Mouse (Mus musculus): ENCODE results near the gene Oscar. TPM values are rescaled to one million over a fixed set of nuclear protein-coding genes. Genes with fewer than 3 reads are reported as not detected.

Oscar gene
- polyA plus RNA-seq, 1 experiment, result not detected

DNA sequence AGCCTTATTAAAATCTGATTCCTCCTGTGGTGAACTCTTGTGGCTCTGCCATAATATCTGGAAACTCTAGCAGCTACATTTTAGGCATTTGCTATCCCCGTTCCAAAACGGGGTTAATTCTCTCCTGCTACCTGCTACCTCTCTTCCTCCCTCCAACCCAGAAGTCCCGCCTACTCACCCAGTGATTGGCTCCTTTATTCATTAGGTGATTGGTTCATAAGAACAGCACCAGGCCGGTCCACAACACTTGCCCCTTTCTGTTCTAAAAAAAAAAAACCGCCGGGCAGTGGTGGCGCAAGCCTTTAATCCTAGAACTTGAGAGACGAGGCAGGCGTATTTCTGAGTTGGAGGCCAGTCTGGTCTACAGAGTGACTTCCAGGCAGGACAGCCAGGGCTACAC is 20.8 kb downstream of the Oscar start:
- Histone ChIP-seq H3K9me3 (ENCODE audit: control insufficient read depth, low read length) (no peaks in the 10 kb centered on the region), H3K27me3 (ENCODE audit: control insufficient read depth) (no peaks in the 10 kb centered on the region), H3K4me1 (ENCODE audit: control insufficient read depth) (peaks cover 6% of the 10 kb centered on the region), H3K36me3 (ENCODE audit: control insufficient read depth) (no peaks in the 10 kb centered on the region), H3K4me3 (replicated peaks) (peak overlapping the region; percentile 48)
- no peak for TF ChIP-seq GATA1 (IDR thresholded peaks at IDR 0.05; ENCODE audit: low read length)

DNA sequence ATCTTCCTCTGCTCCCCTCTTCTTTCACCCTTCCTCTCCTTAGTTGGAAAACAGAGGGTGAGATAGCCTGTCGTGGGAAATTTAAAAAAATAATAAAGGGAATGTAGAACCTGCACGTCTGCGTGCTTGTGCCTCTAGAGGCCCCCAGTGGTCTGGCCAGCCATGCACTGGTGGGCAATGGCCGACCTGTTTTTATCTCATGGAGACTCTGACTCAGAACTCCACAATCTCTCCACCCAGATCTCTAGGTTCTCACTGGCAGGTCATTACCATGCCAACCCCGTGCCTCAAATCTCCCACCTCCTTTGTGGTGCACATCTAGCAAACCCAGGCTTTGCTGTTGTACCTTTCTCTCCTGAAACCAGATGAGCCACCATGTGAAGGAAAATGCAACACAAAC is 21.3 kb downstream of the Oscar start:
- TF ChIP-seq TAL1 (IDR thresholded peaks at IDR 0.05; ENCODE audit: low read length) (no peak), GATA1 (IDR thresholded peaks at IDR 0.05; ENCODE audit: low read length) (0 out of 2 replicates have a peak, but pooled peaks have one; percentile 8)
- Histone ChIP-seq H3K4me1 (ENCODE audit: control insufficient read depth) (peaks cover 6% of the 10 kb centered on the region), H3K36me3 (ENCODE audit: control insufficient read depth) (no peaks in the 10 kb centered on the region), H3K27me3 (ENCODE audit: control insufficient read depth) (no peaks in the 10 kb centered on the region), H3K4me3 (replicated peaks) (peak overlapping the region; percentile 48), H3K9me3 (ENCODE audit: control insufficient read depth, low read length) (no peaks in the 10 kb centered on the region)

DNA sequence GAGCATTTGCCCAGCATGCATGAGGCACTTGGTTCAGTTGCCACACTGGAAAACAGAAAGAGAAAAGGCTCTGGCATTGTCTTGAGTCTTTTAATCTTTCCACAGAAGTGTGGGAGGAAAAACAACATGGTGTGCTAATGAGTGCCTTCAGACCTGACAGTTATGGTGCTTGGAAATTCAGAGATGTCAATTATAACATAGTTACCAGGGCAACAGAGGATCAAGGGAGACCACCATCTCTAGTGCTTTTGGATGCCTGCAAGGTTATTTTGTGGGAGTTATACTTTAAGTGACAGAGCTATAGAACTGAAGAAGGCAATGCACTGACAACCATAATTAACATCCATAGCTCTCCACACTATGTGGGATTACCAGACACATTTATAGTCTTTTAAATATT is 22.1 kb downstream of the Oscar start:
- Histone ChIP-seq H3K36me3 (ENCODE audit: control insufficient read depth) (no peaks in the 10 kb centered on the region), H3K27me3 (ENCODE audit: control insufficient read depth) (no peaks in the 10 kb centered on the region), H3K9me3 (ENCODE audit: control insufficient read depth, low read length) (no peaks in the 10 kb centered on the region), H3K4me3 (replicated peaks) (no peak overlapping the region), H3K4me1 (ENCODE audit: control insufficient read depth) (peaks cover 6% of the 10 kb centered on the region)
- TF ChIP-seq GATA1 (IDR thresholded peaks at IDR 0.05; ENCODE audit: low read length) (no peak), TAL1 (IDR thresholded peaks at IDR 0.05; ENCODE audit: low read length) (no peak)

DNA sequence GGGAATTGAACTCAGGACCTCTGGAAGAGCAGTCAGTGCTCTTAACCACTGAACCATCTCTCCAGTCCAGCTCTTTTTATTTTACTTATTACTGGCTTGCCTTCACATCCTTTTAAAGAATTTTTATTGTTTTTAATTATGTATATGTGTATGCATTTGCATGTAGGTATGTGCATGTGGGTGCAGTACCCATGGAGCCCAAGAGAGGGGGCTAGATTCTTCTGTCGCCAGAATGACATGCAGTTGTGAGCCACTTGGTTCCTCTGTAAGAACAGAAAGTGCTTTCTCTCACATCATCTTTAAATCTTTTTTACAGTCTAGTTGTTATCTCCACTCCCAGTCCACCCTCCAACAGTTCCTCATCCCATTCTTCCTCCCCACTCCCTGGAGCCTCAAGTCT is 24.4 kb downstream of the Oscar start:
- Histone ChIP-seq H3K27me3 (ENCODE audit: control insufficient read depth) (no peaks in the 10 kb centered on the region), H3K36me3 (ENCODE audit: control insufficient read depth) (no peaks in the 10 kb centered on the region), H3K9me3 (ENCODE audit: control insufficient read depth, low read length) (no peaks in the 10 kb centered on the region), H3K4me3 (replicated peaks) (no peak overlapping the region), H3K4me1 (ENCODE audit: control insufficient read depth) (peaks cover 6% of the 10 kb centered on the region)
- no peak for TF ChIP-seq GATA1 (IDR thresholded peaks at IDR 0.05; ENCODE audit: low read length)

DNA sequence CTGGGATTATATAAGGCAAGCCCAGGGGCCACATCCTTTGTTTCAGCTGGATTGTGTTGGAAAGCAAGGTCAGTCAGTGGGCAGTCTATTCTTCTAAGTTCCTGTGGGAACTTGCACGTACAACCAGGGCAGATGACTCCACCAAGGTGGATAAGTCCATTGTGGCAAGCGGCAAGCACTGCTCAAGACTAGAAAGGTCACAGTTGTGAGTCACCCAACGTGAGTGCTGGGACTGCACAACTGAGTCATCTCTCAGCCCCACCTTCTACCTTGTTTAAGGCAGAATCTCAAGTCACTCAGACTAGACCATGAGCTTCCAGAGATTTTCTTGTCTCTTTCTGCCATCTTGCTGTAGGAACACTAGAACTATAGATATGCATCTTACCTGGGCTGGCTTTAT is 25.4 kb downstream of the Oscar start:
- H3K36me3 ChIP-seq (ENCODE audit: control insufficient read depth), result no peaks in the 10 kb centered on the region
- no peaks in the 10 kb centered on the region for H3K9me3 ChIP-seq (ENCODE audit: control insufficient read depth, low read length)
- peaks cover 6% of the 10 kb centered on the region for H3K4me1 ChIP-seq (ENCODE audit: control insufficient read depth)
- no peak for TF ChIP-seq TAL1 (IDR thresholded peaks at IDR 0.05; ENCODE audit: low read length)
- no peak for TF ChIP-seq GATA1 (IDR thresholded peaks at IDR 0.05; ENCODE audit: low read length)
- H3K27me3 ChIP-seq (ENCODE audit: control insufficient read depth), result no peaks in the 10 kb centered on the region
- no peak overlapping the region for H3K4me3 ChIP-seq (replicated peaks)

DNA sequence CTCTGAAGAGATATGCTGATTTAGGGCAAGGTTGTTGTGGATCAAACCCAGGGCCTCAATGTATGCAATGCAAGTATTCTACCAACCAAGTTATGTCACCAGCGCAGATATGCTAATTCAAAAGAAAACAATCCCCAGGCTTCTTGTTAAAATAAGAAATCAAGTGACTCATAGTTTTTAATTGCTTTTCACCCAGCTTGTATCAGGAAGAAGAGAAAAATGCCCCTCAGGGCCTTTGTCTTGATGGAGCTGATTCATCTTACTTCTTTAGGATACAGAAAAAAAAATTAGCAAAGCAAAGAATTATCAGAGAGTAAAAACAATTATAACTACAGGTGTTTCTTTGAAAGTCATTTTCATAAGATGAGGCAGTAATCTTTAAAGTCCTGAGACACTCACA is 28.7 kb downstream of the Oscar start:
- no peaks in the 10 kb centered on the region for H3K4me1 ChIP-seq (ENCODE audit: control insufficient read depth)
- no peak overlapping the region for H3K4me3 ChIP-seq (replicated peaks)
- no peak for TF ChIP-seq TAL1 (IDR thresholded peaks at IDR 0.05; ENCODE audit: low read length)
- TF ChIP-seq GATA1 (IDR thresholded peaks at IDR 0.05; ENCODE audit: low read length), result no peak

DNA sequence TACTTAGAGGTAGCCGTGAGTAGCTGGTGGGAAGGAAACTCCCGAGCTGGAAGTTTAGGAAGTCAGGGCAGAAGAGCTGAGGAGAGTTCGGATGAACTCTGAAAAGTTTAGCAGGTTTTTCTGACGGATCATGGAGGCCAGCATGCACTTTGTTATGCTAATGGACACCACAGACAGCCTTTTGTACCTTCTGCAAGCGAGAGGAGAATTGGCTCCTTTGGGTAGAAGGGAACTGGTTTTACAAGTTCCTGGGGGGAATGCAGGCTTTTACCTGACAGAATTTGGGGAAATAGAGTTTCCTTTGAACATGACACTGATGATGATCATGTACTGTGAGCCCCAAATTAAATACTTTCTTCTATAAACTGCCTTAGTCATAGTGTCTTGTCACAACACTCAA is 29.7 kb downstream of the Oscar start:
- H3K4me3 ChIP-seq (replicated peaks), result no peak overlapping the region
- H3K27me3 ChIP-seq (ENCODE audit: control insufficient read depth), result no peaks in the 10 kb centered on the region
- no peaks in the 10 kb centered on the region for H3K36me3 ChIP-seq (ENCODE audit: control insufficient read depth)
- TF ChIP-seq GATA1 (IDR thresholded peaks at IDR 0.05; ENCODE audit: low read length) (no peak), TAL1 (IDR thresholded peaks at IDR 0.05; ENCODE audit: low read length) (no peak)
- no peaks in the 10 kb centered on the region for H3K9me3 ChIP-seq (ENCODE audit: control insufficient read depth, low read length)
- H3K4me1 ChIP-seq (ENCODE audit: control insufficient read depth), result no peaks in the 10 kb centered on the region

More for the DNA sequence above, 28.7 kb downstream of the Oscar start:
- H3K36me3 ChIP-seq (ENCODE audit: control insufficient read depth), result no peaks in the 10 kb centered on the region
- H3K27me3 ChIP-seq (ENCODE audit: control insufficient read depth), result no peaks in the 10 kb centered on the region
- no peaks in the 10 kb centered on the region for H3K9me3 ChIP-seq (ENCODE audit: control insufficient read depth, low read length)

DNA sequence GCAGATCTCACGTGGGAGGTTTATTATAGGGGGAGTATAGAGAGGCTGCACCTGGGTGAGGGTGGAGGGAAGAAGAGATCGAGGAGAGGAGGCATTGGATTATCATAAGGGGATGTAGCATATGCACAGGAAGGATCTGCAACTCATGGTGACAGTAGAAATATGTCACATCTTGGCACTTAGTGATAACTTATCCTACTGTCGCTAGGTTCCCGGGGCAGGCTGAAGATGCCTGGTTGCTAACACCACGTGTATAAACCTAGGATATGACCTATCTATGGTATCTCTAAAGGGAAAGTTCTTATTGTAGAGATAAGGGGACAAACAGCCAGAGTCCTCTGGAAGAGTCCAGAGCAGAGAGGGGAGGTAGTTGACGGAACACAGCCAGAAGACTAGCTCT is 30.2 kb downstream of the Oscar start:
- no peak for TF ChIP-seq TAL1 (IDR thresholded peaks at IDR 0.05; ENCODE audit: low read length)
- no peak for TF ChIP-seq GATA1 (IDR thresholded peaks at IDR 0.05; ENCODE audit: low read length)
- Histone ChIP-seq H3K36me3 (ENCODE audit: control insufficient read depth) (no peaks in the 10 kb centered on the region), H3K27me3 (ENCODE audit: control insufficient read depth) (no peaks in the 10 kb centered on the region), H3K9me3 (ENCODE audit: control insufficient read depth, low read length) (no peaks in the 10 kb centered on the region), H3K4me1 (ENCODE audit: control insufficient read depth) (no peaks in the 10 kb centered on the region), H3K4me3 (replicated peaks) (no peak overlapping the region)

DNA sequence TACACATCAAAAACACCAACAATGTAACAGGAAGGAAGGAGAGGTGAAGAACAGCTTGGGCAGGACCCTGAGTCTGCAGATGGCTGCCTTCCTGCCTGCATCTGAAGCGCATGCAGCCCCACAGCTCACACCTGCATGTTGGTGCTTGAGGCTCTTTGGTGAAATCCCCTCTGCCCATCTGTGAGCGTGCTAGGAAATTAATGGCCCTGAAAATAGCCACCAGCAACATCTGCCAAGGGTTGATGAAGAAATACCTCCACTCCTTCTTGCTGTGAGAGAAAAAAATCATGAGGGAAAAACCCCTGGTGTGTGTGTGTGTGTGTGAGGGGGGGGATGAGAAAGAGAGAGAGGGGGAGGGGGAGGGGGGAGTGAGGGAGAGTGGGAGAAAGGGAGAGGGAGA is 35.9 kb downstream of the Oscar start:
- H3K4me1 ChIP-seq (ENCODE audit: control insufficient read depth), result no peaks in the 10 kb centered on the region
- H3K9me3 ChIP-seq (ENCODE audit: control insufficient read depth, low read length), result no peaks in the 10 kb centered on the region
- TF ChIP-seq TAL1 (IDR thresholded peaks at IDR 0.05; ENCODE audit: low read length), result no peak
- no peak for TF ChIP-seq GATA1 (IDR thresholded peaks at IDR 0.05; ENCODE audit: low read length)
- H3K27me3 ChIP-seq (ENCODE audit: control insufficient read depth), result no peaks in the 10 kb centered on the region
- no peaks in the 10 kb centered on the region for H3K36me3 ChIP-seq (ENCODE audit: control insufficient read depth)
- H3K4me3 ChIP-seq (replicated peaks), result no peak overlapping the region

DNA sequence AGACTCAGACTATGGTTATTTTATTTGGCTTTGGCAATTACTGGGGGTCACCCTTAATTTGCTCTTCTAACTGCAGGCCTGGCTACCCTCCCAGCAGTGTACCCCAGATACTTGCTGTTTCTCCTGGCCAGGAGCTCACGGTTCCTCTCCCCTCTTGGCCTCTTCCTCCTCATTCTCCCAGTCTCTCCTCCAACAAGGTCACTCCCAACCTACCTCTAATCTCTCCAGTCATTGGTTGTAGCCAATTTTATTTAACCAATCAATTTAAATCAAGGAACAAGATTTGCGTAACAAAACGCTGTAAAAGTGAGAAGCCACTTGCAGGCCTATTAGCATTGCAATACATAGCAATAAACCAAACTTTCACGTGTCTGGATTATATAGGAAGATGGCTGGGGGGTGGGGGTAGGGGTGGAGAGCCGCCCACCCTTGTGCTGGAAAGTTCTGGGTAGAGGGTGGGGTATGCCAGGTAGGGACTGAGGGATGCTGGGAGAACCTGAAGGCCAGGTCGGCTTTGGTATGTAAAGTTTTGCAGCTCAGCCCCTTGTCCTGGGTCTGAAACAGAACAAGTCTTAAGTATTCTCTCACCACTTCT is 36.9 kb downstream of the Oscar start:
- H3K36me3 ChIP-seq (ENCODE audit: control insufficient read depth), result no peaks in the 10 kb centered on the region
- H3K4me3 ChIP-seq (replicated peaks), result no peak overlapping the region
- H3K9me3 ChIP-seq (ENCODE audit: control insufficient read depth, low read length), result no peaks in the 10 kb centered on the region
- no peaks in the 10 kb centered on the region for H3K4me1 ChIP-seq (ENCODE audit: control insufficient read depth)
- TF ChIP-seq TAL1 (IDR thresholded peaks at IDR 0.05; ENCODE audit: low read length) (no peak), GATA1 (IDR thresholded peaks at IDR 0.05; ENCODE audit: low read length) (no peak)
- H3K27me3 ChIP-seq (ENCODE audit: control insufficient read depth), result no peaks in the 10 kb centered on the region

Data from erythroblast, embryonic 14.5 days (primary cell).